Mouse (Mus musculus): ENCODE results near the gene Prkn.

Prkn gene

DNA sequence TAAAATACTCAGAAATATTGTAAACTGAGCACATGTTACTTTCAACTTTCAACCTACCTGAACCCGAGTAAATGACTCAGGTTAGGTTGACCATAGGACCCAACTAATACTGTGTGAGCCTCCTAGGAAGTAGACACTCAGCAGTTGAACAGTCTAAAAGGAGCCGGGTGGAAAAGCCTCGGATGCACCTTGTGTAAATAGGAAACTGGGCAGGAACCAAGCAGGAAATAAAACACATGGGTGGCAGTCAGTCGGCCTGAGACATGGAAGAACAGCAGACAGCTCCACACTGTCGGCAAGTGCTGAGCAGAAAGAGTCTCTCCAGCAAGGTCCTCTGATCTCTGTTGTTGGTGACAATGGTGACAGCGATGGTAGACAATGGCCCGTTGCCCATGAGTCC is 676.0 kb downstream of the Prkn start:
- no peak for DNase-seq (ENCODE audit: low read depth, low spot score)

DNA sequence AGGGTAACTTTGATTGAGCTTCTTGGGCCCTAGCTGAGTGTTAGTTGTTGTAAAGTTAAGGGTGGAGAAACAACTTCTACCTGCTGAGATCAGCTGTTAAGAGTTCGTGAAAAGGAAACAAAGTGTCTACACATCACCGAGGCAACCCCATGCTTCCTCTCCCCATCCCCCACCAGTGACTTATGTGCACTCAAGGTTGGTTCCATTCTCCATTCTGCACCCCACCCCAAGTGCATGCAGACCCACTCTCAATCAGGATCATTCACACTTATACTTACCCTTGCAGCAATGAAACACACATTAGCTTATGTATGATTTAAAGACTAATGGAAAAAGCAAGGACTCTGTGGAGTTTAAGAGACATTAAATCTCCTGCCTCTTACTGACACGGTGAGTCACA is 691.9 kb downstream of the Prkn start:
- no peak for DNase-seq (ENCODE audit: low read depth, low spot score)

DNA sequence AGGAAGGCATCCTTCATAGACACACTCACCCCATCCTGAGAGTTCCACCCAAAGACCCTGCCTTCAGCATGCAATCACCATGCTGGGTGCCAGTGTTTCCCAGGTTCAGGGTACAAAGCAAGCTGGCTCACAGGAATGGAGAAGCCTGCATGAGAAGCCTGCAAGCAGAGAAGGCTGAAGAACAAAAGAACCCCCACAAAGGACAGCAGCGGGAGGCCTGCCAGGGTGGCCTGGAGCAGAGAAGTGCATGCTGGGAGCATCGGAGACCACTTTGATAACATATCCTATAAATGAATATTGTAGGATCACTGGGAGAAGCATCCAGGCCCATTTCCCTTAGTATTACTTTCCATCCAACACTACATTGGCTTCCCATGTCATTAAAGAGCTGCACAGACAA is 692.6 kb downstream of the Prkn start:
- no peak for DNase-seq (ENCODE audit: low read depth, low spot score)

DNA sequence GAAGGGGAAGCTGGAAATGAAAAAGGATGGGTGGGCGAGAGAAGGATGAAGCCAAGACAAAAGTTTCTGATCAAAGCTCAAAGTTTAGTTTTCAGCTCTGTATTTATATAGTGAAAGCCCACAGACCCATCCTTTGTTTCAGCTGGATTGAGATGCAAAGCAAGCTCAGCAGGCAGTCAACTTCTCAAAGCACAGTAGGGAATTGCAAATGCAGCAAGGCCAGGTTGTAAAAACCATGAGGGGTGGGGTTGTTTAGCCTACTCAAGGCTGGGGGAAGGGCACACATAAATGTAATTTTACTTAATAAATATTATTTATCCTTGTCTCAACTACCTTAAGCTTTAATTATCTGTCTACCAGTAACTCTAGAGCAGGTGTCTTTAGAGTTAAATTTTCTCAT is 693.7 kb downstream of the Prkn start:
- DNase-seq (ENCODE audit: low read depth, low spot score) = no peak

DNA sequence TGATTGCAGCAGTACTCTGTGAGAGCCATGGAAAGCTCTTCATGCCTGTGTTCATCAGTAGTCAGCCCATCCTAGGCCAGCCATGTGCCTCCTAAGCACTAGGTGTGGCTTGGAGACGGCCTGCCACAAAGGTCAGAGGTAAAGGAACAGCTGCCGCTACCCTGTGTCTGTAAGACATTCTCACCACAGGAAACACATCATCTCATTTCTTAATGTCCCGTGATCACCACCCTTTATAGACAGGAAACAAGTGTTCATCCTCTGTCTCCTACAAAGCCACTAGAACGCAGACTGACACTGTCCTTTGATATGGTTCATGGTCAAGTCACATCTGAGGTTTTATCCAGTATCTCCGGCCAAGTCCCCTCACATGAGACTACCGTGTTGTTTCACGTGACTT is 698.6 kb downstream of the Prkn start:
- no peak for DNase-seq (ENCODE audit: low read depth, low spot score)

DNA sequence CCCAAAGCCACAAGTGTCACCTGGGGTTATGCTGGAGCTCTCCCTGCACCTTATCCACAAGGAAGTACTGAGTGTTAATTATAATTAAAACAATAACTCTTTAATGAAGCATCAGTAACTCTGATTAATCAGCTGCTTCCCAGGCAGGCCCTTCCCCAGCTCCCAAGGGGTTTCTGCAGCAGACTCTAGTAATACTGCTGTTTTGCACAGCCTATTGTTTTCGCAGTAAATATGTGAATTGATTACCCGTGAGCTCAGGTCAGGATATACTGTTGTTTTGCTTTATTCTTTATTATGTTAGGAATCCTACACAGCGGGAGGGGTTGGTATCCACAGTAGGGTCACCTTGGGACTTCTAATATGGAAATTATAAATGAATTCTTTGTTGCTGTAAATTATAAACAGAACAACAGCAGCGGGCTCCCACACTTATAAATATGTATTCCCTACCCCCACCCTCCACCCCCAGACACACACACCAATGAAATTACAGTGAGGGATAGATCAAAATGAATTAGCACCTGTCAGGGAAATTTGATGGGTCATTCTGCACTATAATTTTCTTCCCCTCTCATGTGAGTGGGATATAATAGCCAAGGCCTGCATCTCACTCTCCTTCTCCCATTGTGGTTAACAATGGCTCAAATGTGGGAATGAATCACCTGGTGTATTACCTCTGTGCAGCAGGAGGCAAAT is 701.9 kb downstream of the Prkn start:
- no peak for DNase-seq (ENCODE audit: low read depth, low spot score)

DNA sequence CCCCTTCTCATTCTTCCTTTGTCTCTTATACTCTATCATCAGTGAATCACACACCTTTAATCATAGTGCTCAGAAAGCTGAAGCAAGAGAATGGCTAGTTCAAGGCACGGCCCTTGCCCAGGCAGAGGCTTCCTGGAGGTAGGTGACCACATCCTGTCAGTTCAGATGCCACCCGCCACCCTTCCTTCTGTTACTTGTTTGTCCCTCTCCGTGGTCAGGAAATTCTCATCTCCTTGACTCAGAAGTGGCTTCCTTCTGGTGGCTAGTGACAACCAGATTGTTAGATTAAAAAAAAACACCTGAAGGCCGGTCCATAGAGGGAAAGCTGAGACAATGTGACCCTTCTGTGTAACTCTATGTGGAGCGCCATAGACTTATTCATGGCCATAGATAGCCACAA is 710.4 kb downstream of the Prkn start:
- no peak for DNase-seq (ENCODE audit: low read depth, low spot score)

DNA sequence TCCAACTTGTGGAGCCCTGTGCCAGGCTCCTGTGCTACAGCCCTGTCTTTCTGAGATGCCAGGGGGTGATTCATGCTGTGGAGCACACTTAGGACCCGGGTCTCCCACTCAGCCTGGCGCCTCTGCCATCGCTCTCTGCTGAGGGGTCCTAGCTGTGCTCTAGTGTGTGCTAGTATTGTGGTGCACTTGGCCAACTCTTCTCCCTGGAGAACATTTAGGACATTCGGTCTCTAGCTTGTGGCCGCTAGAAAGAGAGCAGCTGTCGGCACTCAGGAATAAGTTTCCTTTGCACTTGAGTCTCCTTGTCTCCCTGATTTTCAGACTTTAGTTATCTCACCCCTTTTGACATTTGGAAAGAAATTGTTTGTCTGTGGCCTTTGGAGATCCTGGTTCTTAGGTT is 725.5 kb downstream of the Prkn start:
- no peak for DNase-seq (ENCODE audit: low read depth, low spot score)

DNA sequence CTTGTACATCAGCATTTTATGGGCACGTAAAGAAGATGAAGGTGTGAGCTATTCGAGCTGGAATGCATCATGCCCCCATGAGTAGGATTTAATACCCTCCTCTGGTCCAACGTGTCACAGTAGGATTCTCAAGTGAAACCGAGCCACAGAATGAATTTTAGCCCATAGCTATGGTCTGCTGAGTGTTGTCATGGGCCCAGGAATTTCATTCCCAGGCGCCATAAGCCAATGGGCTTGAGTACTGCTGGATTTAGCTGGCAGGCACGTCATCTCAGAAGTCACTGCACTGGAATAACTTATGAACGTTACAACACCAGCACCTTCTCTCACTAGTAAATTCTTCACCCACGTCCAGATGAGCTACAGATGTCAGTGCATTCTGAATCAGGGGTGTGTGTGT is 730.2 kb downstream of the Prkn start:
- DNase-seq (ENCODE audit: low read depth, low spot score) = no peak

DNA sequence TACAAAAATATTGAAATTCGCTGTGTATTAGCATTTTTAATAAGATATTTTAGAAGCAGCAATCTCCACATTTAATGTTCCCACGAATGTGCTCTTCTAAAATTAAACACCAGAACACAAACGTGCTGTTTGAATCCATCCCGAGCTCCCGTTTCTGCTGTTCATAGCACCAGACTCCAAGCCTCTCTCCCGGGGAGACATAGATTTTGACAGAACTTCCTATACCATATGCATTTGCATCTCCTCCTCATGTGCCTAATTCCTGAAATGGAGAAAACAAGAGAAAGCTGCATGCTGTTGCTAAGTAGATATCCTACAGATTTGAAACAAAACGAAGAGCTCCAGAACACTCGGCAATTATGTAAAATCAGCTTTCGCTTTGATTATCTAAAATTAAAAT is 733.5 kb downstream of the Prkn start:
- no peak for DNase-seq (ENCODE audit: low read depth, low spot score)

DNA sequence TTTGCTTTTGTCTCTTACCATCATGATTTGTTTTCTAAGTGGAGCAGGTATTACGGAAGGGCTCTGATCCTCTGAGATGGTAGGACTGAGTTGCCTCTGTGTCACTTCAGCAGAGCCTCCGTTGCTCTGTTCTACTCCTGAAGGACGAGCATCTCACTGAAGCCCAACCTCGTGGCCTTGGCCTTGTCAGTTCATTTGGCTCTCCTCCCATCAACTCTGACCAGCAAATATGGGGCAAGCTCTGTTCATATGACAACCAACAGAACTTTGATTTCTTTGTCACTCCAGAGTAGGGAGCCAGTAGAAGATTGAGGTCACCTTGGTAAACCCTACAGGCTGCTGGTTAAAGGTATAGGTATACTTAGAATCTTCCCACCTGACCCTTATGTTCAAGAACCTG is 745.3 kb downstream of the Prkn start:
- no peak for DNase-seq (ENCODE audit: low read depth, low spot score)

DNA sequence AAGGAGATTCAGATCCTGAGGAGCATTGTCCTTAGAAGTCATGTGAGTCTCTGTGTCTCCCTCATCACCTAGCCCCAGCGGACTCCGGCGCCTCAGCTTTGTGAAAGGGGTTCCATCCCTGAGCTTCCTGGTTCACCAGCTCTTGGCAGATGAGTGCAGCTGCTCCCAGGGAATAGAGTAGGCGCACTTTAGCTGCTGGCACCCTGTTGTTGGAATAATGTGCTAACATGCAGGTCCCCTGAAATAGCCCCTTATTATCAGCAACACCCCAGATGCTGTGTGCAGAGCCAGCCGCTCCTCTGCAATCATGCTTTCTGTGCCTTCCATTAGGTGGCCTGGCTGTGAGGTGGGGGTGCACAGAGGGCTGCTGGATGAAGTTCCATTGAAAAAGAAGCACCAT is 767.7 kb downstream of the Prkn start:
- DNase-seq (ENCODE audit: low read depth, low spot score) = no peak

DNA sequence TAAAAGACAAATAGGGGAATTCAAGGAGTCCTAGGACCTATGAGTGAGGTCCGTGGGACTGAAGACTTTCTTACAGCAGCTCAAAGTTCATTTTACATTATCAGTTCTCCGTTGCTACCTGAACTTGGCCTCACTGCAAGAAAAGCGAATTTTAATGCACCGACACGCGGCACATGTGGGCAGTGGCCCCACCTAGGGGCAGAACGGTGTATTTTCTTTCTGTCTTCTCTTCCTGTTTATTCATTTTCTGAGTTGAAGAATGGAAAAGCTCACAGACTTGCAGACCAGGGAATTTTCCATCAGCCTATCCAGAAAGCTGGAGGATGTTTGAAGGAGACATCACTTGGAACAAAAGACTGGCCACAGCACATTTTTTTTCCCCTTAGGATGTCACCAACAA is 771.3 kb downstream of the Prkn start:
- peak; percentile 34 for DNase-seq (ENCODE audit: low read depth, low spot score)

DNA sequence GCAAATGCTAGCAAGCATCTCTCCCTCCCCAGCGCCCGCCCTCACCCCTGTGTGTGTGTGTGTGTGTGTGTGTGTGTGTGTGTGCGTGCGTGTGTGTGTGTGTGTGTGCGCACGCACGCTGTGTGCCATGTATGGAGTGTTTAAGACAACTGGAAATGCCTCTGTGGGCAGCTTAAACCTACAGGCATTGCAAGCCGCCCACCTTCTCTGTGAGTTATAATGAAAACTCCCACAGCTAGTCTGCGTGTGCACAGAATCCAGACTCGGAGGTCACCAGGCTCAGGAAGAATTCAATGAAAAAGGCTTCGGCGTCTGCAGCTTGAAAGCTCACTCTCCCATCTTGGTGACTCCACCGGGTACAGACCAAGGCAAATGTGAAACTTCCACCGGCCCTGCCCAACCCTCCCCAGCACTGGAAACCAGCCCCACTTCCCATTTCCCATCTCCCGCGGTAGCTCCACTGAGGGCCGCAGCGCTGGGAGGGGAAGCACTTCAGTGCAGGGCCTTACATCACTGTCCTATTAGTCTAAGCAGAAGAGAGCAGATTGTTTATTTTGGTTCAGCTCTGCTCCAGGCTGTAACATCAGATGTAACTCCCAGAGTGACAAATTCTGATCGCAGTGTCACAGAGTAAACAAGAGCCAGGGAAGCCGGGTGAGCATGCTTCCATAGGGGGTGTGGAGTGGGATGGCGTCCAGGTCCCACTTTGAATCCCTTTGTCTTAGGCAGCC is 772.8 kb downstream of the Prkn start:
- DNase-seq (ENCODE audit: low read depth, low spot score) = no peak

DNA sequence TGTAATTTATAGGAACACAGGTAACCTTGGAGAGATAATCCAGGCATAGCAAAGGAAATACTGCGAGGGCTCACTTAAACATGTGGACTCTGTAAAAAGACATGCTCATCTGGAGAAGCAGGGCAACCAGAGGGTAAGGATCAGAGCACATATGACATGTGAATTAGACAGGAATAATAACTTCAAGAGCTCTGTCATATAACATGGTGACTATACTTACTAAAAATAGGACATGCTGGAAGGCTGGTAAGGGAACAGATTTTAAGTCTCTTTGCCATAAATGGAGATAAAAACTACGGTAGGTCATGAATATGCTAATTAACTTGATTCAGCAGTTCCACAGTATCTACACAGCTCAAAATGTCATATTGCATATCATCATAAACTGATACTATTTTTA is 777.4 kb downstream of the Prkn start:
- DNase-seq (ENCODE audit: low read depth, low spot score) = no peak

DNA sequence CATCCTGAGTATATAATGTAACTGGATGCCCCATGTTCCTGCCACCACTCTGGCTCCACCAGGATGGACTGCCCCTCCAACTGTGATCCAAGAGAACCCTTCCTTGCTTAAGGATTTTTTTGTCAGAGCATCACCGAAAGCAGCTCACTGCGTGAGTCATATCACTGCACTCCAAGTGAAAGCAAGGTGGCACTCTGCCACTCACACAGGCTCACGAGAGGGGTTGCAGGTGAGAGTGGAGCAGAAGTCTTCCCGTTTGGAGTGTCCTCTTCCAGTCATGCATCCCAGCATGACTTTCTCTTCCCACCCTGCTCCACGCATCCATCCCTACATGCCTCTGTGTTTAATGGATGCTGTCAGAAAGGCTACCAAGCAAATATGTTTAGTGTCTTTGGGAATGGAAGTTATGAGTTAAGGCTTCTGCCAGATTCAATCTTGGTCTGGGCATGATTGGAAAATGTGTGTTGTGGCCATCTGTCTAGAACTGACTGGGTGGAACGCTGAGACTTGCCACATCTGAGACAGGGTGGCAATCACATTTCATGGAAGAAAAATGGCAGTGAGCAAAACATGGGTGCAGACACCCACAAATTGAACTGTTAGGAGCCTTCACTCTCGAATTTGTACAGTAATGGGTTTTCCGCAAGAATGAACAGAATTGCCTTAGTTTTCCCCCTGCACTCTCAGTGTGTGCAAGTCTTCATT is 778.9 kb downstream of the Prkn start:
- DNase-seq (ENCODE audit: low read depth, low spot score) = no peak

DNA sequence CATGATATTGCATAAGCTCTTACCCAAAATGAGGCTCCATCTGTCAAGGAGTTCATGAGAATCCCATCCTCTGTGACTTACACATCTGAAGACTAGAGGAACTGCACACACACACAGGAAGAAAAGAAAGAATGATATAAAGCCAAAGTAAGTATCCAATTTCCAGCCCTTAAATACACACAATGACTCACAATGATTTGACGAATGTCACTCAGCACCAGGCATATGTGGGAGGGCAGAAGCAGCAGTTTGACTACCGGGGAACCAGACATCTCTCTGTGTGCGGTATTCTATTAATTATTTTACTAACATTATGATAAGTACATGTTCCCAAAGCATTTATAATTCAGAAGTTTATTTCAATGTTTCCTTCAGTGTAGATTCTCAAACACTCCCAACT is 780.6 kb downstream of the Prkn start:
- peak; percentile 4 for DNase-seq (ENCODE audit: low read depth, low spot score)

DNA sequence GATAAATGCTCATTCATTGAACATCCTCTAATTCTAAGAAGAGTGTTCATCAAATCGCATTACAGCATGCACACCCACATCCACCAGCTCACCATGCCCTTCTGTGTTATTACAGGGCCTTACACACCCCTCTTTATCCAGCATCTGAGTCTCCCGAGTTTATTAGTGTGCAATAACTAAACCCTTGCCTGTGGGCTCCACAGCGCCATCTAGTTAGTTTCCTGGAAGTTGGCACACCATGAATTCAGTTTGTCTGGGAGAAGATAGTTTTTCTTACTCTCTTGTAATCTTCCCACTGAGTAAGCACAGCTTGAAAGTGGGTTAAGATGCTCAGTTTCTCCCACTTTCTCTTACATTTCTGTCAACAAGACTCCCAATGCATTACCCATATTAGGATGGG is 781.3 kb downstream of the Prkn start:
- DNase-seq (ENCODE audit: low read depth, low spot score) = peak; percentile 4

DNA sequence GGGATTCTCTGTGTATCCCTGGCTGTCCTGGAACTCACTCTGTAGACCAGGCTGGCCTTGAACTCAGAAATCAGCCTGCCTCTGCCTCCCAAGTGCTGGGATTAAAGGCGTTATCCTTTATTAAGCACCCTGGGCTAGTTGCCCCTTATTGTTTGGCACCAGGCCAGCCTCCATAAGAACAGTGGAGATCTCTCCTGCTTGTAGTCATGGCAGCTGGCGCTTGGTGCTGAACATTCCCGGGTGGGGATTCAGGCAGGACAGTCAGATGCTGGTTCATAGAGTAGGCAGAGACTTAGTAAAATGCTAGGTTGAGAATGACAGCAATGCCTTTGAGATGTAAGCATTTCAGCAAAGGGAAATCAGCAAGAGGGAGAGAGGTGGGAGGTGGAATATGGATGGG is 786.1 kb downstream of the Prkn start:
- DNase-seq (ENCODE audit: low read depth, low spot score) = no peak

DNA sequence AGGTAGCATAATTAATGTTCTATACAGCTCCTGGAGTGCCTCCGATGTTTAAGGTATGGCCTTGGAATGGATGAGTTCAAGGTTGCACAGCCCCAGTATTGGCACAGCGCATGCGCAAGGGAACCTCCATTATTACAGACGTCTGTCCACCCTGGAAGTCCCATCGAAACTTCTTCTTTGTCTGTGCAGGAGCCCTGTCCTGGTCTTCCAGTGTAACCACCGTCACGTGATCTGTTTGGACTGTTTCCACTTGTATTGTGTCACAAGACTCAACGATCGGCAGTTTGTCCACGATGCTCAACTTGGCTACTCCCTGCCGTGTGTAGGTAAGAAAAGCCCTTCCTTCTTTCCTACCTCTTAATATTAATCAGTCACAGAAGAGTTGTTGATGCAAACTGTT is 794.9 kb downstream of the Prkn start:
- no peak for DNase-seq (ENCODE audit: low read depth, low spot score)

DNA sequence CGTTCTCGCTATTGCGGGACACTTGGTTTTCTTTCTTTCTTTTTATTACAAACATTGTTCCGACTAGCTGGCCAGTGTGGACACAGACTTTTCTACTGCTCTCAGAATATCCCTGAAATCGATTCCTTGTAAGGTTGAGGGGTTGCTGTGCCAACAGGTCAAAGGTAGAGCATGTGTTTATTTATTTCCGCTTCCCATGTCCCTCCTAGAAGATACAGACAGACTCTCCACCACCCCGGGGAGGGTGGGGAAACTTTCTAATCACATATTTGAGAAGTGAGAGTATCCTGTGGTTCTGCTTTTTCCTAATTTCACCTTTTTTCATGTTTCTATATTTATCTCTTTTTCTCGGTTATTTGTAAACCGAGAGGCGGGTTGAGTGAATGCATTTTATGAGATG is 797.5 kb downstream of the Prkn start:
- no peak for DNase-seq (ENCODE audit: low read depth, low spot score)

DNA sequence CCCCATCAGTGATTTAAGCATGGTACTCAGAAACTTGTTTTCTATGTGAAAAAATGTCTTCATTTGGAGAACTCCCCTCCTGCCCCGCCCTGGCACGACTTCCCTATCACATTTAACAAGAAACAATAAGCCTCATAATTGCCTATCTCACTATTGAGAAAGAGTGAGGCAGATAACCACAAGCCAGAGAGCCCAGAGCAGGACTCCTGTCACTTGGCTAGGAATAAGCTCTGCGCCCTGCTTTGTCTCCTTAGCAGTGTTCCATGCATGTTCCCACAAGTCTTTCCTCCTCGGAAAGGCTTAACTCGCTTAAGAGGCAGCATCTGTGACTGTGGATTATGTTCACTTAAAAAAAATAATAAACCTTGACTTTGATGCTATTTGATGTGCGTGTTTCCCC is 798.3 kb downstream of the Prkn start:
- DNase-seq (ENCODE audit: low read depth, low spot score) = no peak

DNA sequence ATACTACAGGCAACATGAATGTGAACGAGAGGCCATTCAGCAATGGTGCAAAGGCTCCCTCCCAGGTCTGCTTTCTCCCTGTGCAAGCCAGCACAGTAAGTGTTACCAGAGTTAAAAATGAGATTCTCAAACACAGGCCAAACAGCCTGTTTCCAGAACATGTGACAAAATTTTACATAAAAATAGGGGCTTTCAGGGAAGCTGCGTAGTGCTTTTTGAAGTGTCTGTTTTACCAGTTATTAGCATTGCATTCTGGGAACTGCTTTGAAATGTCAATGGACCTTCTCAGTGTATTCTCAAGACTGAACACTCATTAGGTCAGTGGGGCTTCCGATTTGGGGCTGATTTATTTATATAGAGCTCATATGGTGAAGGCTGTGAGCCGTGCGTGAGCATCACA is 799.6 kb downstream of the Prkn start:
- DNase-seq (ENCODE audit: low read depth, low spot score) = no peak
